Mouse (Mus musculus): ENCODE measurements around the gene Trappc12. TPM values are rescaled to one million over a fixed set of nuclear protein-coding genes. Genes with fewer than 3 reads are reported as not detected.

Trappc12 gene
- polyA plus RNA-seq, 1 experiment, result 33.4 TPM

DNA sequence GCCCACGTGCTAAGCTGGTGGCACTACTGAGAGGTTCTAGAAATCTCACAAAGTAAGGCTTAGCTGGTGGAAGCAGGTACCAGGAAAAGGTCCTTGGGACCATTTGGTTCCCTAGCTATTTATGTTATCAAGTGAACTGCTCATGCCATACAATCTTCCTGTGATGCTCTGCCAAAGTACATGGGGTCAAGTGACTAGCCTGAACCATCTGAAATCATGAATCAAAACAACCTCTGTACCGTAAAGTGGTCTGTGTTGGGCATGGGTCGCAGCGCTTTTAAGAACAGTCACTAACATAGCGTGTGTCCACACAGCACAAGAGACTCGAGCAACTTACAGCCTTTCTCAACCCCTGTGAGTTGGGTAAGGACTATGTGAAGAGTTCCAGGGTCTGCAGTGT, 45.1 kb downstream of the Trappc12 start:
- no peak overlapping the region for H3K4me3 ChIP-seq (ENCODE audit: control insufficient read depth, insufficient read depth, low read length)
- no peaks in the 10 kb centered on the region for H3K4me1 ChIP-seq (replicated peaks; ENCODE audit: control insufficient read depth, insufficient read depth, low read length)
- no peak for DNase-seq
- 96% methylated on average over 6 of the region's 6 CpGs for WGBS
- H3K36me3 ChIP-seq (ENCODE audit: control insufficient read depth, insufficient read depth, low read length), result peaks cover 4% of the 10 kb centered on the region
- no peak overlapping the region for H3K27ac ChIP-seq (ENCODE audit: control insufficient read depth, insufficient read depth, low read length)
- TF ChIP-seq CTCF (IDR thresholded peaks at IDR 0.05; ENCODE audit: borderline replicate concordance, control insufficient read depth, extremely low read depth, insufficient read depth, low read length, poor library complexity), result no peak
- no peak for TF ChIP-seq POLR2A (IDR thresholded peaks at IDR 0.05; ENCODE audit: control insufficient read depth, extremely low read depth, insufficient read depth, low read length, poor library complexity)
- no peaks in the 10 kb centered on the region for H3K27me3 ChIP-seq (ENCODE audit: control insufficient read depth, insufficient read depth, low read length)

DNA sequence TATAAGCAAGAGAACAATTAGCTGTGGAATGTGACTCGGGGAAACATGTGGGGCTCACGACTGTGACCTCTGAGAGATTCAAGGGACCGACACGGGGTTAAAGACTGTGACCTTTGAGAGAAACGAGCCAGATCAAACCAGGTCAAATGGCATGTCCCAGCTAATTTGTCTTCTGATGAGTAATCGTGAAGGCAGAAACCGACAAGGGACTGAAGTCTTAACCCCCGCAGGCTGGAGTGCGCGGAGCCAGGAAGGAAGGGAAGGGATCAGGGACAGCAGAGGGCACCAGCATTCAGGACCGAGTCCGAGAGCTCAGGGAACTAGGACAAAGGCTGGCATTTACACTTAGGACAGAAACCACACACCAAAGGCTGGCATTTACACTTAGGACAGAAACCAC, 45.9 kb downstream of the Trappc12 start:
- H3K4me3 ChIP-seq (ENCODE audit: control insufficient read depth, insufficient read depth, low read length), result no peak overlapping the region
- H3K27me3 ChIP-seq (ENCODE audit: control insufficient read depth, insufficient read depth, low read length), result no peaks in the 10 kb centered on the region
- no peaks in the 10 kb centered on the region for H3K4me1 ChIP-seq (replicated peaks; ENCODE audit: control insufficient read depth, insufficient read depth, low read length)
- peaks cover 2% of the 10 kb centered on the region; the same call in 1 of the 2 replicates for H3K36me3 ChIP-seq (ENCODE audit: control insufficient read depth, insufficient read depth, low read length)
- no peak for DNase-seq
- WGBS, result 94% methylated on average over 12 of the region's 12 CpGs
- no peak overlapping the region for H3K27ac ChIP-seq (ENCODE audit: control insufficient read depth, insufficient read depth, low read length)
- TF ChIP-seq POLR2A (IDR thresholded peaks at IDR 0.05; ENCODE audit: control insufficient read depth, extremely low read depth, insufficient read depth, low read length, poor library complexity) (no peak), CTCF (IDR thresholded peaks at IDR 0.05; ENCODE audit: borderline replicate concordance, control insufficient read depth, extremely low read depth, insufficient read depth, low read length, poor library complexity) (no peak)

- no peak for TF ChIP-seq CTCF (IDR thresholded peaks at IDR 0.05; ENCODE audit: borderline replicate concordance, control insufficient read depth, extremely low read depth, insufficient read depth, low read length, poor library complexity)
- TF ChIP-seq POLR2A (IDR thresholded peaks at IDR 0.05; ENCODE audit: control insufficient read depth, extremely low read depth, insufficient read depth, low read length, poor library complexity), result no peak
- Histone ChIP-seq H3K4me3 (ENCODE audit: control insufficient read depth, insufficient read depth, low read length) (no peak overlapping the region), H3K27me3 (ENCODE audit: control insufficient read depth, insufficient read depth, low read length) (no peaks in the 10 kb centered on the region), H3K36me3 (ENCODE audit: control insufficient read depth, insufficient read depth, low read length) (no peaks in the 10 kb centered on the region), H3K27ac (ENCODE audit: control insufficient read depth, insufficient read depth, low read length) (no peak overlapping the region), H3K4me1 (replicated peaks; ENCODE audit: control insufficient read depth, insufficient read depth, low read length) (no peaks in the 10 kb centered on the region)
- DNase-seq, result no peak
- WGBS, result 91% methylated on average over 11 of the region's 11 CpGs
Measured at GRCm38 (mm10) chr12:28701302-28701701, 49.0 kb downstream of the Trappc12 start.

DNA sequence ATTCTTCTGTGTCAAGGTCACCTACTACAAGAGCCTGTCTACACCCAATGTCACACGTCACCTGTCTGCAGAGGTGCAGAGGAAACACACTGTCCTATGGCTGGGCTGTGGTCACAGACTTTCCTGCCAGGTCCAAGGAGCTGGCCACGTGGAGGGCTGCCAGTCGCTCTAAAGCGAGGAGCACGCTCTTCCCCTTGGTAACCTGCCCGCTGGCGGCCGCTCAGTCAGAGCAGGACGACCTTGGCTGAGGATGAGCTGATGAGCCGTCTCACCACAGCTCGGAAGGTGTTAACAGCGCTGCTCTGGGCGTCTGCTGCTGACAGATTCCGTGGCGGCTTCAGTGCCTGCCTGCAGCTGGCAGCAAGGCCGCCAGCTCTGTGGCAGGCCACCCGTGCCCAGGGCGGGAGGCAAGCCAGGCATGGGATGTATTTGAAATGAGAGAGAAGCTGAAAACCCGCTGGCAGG, 49.7 kb downstream of the Trappc12 start:
- peak; percentile 5 for DNase-seq
- 92% methylated on average over 19 of the region's 19 CpGs for WGBS
- Histone ChIP-seq H3K4me1 (replicated peaks; ENCODE audit: control insufficient read depth, insufficient read depth, low read length) (no peaks in the 10 kb centered on the region), H3K4me3 (ENCODE audit: control insufficient read depth, insufficient read depth, low read length) (no peak overlapping the region), H3K27ac (ENCODE audit: control insufficient read depth, insufficient read depth, low read length) (no peak overlapping the region), H3K27me3 (ENCODE audit: control insufficient read depth, insufficient read depth, low read length) (no peaks in the 10 kb centered on the region), H3K36me3 (ENCODE audit: control insufficient read depth, insufficient read depth, low read length) (no peaks in the 10 kb centered on the region)
- no peak for TF ChIP-seq CTCF (IDR thresholded peaks at IDR 0.05; ENCODE audit: borderline replicate concordance, control insufficient read depth, extremely low read depth, insufficient read depth, low read length, poor library complexity)
- no peak for TF ChIP-seq POLR2A (IDR thresholded peaks at IDR 0.05; ENCODE audit: control insufficient read depth, extremely low read depth, insufficient read depth, low read length, poor library complexity)

DNA sequence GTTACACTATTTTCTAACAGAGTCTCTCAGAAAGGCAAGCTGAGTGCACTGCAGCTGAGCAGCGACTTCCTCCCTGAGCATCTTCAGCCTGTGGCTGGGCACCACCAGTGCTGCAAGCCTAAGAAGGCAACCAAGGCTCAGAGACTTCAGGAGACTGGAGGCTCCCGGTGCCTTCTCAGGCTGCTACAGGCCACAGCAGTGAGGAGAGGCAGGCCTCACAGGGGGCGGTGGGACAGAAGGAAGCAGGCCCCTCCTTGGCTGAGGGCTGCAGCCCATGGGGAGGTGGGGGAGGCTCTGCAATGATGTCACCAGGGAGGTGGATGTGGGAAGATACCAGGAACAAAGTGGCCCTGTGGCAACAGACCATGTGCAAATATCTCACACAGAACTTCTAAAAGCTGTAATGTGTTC, 50.2 kb downstream of the Trappc12 start:
- no peaks in the 10 kb centered on the region for H3K36me3 ChIP-seq (ENCODE audit: control insufficient read depth, insufficient read depth, low read length)
- no peaks in the 10 kb centered on the region for H3K4me1 ChIP-seq (replicated peaks; ENCODE audit: control insufficient read depth, insufficient read depth, low read length)
- no peaks in the 10 kb centered on the region for H3K27me3 ChIP-seq (ENCODE audit: control insufficient read depth, insufficient read depth, low read length)
- TF ChIP-seq CTCF (IDR thresholded peaks at IDR 0.05; ENCODE audit: borderline replicate concordance, control insufficient read depth, extremely low read depth, insufficient read depth, low read length, poor library complexity) (0 out of 2 replicates have a peak, but pooled peaks have one; percentile 32), POLR2A (IDR thresholded peaks at IDR 0.05; ENCODE audit: control insufficient read depth, extremely low read depth, insufficient read depth, low read length, poor library complexity) (no peak)
- H3K4me3 ChIP-seq (ENCODE audit: control insufficient read depth, insufficient read depth, low read length), result no peak overlapping the region
- H3K27ac ChIP-seq (ENCODE audit: control insufficient read depth, insufficient read depth, low read length), result no peak overlapping the region
- DNase-seq, result no peak
- WGBS, result 74% methylated on average over 3 of the region's 3 CpGs

- TF ChIP-seq CTCF (IDR thresholded peaks at IDR 0.05; ENCODE audit: borderline replicate concordance, control insufficient read depth, extremely low read depth, insufficient read depth, low read length, poor library complexity), result no peak
- no peak for TF ChIP-seq POLR2A (IDR thresholded peaks at IDR 0.05; ENCODE audit: control insufficient read depth, extremely low read depth, insufficient read depth, low read length, poor library complexity)
Measured at GRCm38 (mm10) chr12:28699656-28700055, 50.6 kb downstream of the Trappc12 start.

GRCm38 (mm10) chr12:28699086-28699485, 51.2 kb downstream of the Trappc12 start:
- Histone ChIP-seq H3K36me3 (ENCODE audit: control insufficient read depth, insufficient read depth, low read length) (no peaks in the 10 kb centered on the region), H3K27ac (ENCODE audit: control insufficient read depth, insufficient read depth, low read length) (no peak overlapping the region), H3K4me3 (ENCODE audit: control insufficient read depth, insufficient read depth, low read length) (no peak overlapping the region), H3K4me1 (replicated peaks; ENCODE audit: control insufficient read depth, insufficient read depth, low read length) (no peaks in the 10 kb centered on the region), H3K27me3 (ENCODE audit: control insufficient read depth, insufficient read depth, low read length) (no peaks in the 10 kb centered on the region)
- WGBS, result 91% methylated on average over 5 of the region's 5 CpGs
- TF ChIP-seq POLR2A (IDR thresholded peaks at IDR 0.05; ENCODE audit: control insufficient read depth, extremely low read depth, insufficient read depth, low read length, poor library complexity) (no peak), CTCF (IDR thresholded peaks at IDR 0.05; ENCODE audit: borderline replicate concordance, control insufficient read depth, extremely low read depth, insufficient read depth, low read length, poor library complexity) (no peak)
- DNase-seq, result no peak

More at GRCm38 (mm10) chr12:28699656-28700055, 50.6 kb downstream of the Trappc12 start:
- no peaks in the 10 kb centered on the region for H3K4me1 ChIP-seq (replicated peaks; ENCODE audit: control insufficient read depth, insufficient read depth, low read length)
- peak; percentile 62 for DNase-seq
- no peaks in the 10 kb centered on the region for H3K36me3 ChIP-seq (ENCODE audit: control insufficient read depth, insufficient read depth, low read length)
- H3K27ac ChIP-seq (ENCODE audit: control insufficient read depth, insufficient read depth, low read length), result no peak overlapping the region
- H3K27me3 ChIP-seq (ENCODE audit: control insufficient read depth, insufficient read depth, low read length), result no peaks in the 10 kb centered on the region
- no peak overlapping the region for H3K4me3 ChIP-seq (ENCODE audit: control insufficient read depth, insufficient read depth, low read length)
- 39% methylated on average over 6 of the region's 6 CpGs for WGBS

Data from thymus, adult 2 months (tissue).